Mouse (Mus musculus) ES-Bruce4 (cell line): ENCODE results near the gene Hkdc1.

Experiments
- CTCF ChIP-seq: IDR thresholded peaks from one replicate; pipeline ENCODE4 v1.8.1; 2011; ENCODE audit warnings: low read depth, low read length
- POLR2A ChIP-seq: IDR thresholded peaks from one replicate; pipeline ENCODE4 v1.8.1; 2011; ENCODE audit warnings: low read length; ENCODE audit not compliant: insufficient read depth

DNA sequence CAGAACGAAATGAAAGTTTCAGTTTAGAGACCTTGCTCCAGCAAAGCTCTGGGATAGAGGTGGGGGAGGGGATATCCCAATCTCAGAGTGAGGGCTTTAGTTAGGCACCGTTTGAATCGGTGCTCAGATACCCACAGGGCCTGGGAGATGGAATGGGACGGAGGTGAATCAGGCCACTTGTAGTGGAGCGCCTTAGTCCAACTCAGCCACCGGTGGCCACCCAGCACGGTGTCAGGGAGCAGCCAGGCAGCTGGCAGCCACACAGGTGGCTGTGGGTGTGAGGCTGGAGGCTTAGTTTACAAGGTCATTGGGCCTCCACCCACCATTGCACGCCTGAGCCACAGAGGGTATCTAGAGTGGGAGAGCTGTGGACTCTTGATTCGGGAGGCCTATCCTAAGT, 84.1 kb downstream of the Hkdc1 start:
- TF ChIP-seq POLR2A (no peak), CTCF (no peak)
